Mouse (Mus musculus) midbrain, embryonic 14.5 days (tissue): ENCODE results near the gene Zfp53. TPM values are rescaled to one million over a fixed set of nuclear protein-coding genes. Genes with fewer than 3 reads are reported as not detected.

Source experiments
- ATAC-seq: fragments of 200-750 bp; cut with Nextera tagmentation; 2 replicates; pipeline ENCODE4 v1.8.0; 2017; ENCODE audit warnings: moderate number of reproducible peaks, moderate library complexity; ENCODE audit not compliant: low FRiP score, low TSS enrichment
- DNase-seq: peaks from one replicate; pipeline ENCODE4 v3.0.0-alpha.2; 2015
- H3K27ac ChIP-seq: fragments of 300-500 bp; sonication (generic); replicated peaks from 2 replicates; pipeline ENCODE4 v1.5.1; 2014; ENCODE audit warnings: mild to moderate bottlenecking, low read depth, low read length, moderate library complexity
- H3K27me3 ChIP-seq: fragments of 300-500 bp; sonication (generic); 2 replicates; pipeline ENCODE4 v1.6.1; 2014; ENCODE audit warnings: low read length, control low read depth, mixed read lengths; ENCODE audit not compliant: control insufficient read depth, insufficient read depth
- H3K36me3 ChIP-seq: fragments of 300-500 bp; sonication (generic); 2 replicates; pipeline ENCODE4 v1.6.1; 2014; ENCODE audit warnings: low read length, control low read depth; ENCODE audit not compliant: control insufficient read depth, insufficient read depth
- H3K4me1 ChIP-seq: fragments of 300-500 bp; sonication (generic); 2 replicates; pipeline ENCODE4 v1.6.1; 2014; ENCODE audit warnings: mild to moderate bottlenecking, antibody characterized with exemption, low read length, control low read depth; ENCODE audit not compliant: control insufficient read depth, insufficient read depth
- H3K4me2 ChIP-seq: fragments of 300-500 bp; sonication (generic); 2 replicates; pipeline ENCODE4 v1.6.1; 2014; ENCODE audit warnings: mild to moderate bottlenecking, low read length, moderate library complexity
- H3K4me3 ChIP-seq: fragments of 300-500 bp; sonication (generic); replicated peaks from 2 replicates; pipeline ENCODE4 v1.5.1; 2014; ENCODE audit warnings: low read depth, low read length
- H3K9ac ChIP-seq: fragments of 300-500 bp; sonication (generic); replicated peaks from 2 replicates; pipeline ENCODE4 v1.6.1; 2014; ENCODE audit warnings: mild to moderate bottlenecking, low read length, moderate library complexity
- H3K9me3 ChIP-seq: fragments of 300-500 bp; sonication (generic); 2 replicates; pipeline ENCODE4 v1.6.1; 2016; ENCODE audit warnings: low read length, control low read depth, mixed read lengths; ENCODE audit not compliant: control insufficient read depth
- WGBS: fragments of 180-500 bp; shearing (Covaris S2); extraction: QIAGEN DNeasy Blood & Tissue Kit; methylation state at CpG from one replicate; pipeline ENCODE4 v1.1.7; 2014; 5-methylcytosine and 5-hydroxymethylcytosine counted together
- polyA plus RNA-seq: library from polyadenylated mRNA; unstranded; fragments of >200 nt; fragmentation: Nextera tagmentation; extraction: Ambion mirVana; gene quantifications from 2 replicates; pipeline ENCODE4 v1.2.1, GENCODE M21; 2014

The Zfp53 gene
- polyA plus RNA-seq, 1 experiment from 2014 or later = 11.4 TPM

- ATAC-seq (peak; percentile 62; the same call in 1 of the 2 replicates), DNase-seq (peak; percentile 89)
- Histone ChIP-seq H3K27me3 (no peaks in the 10 kb centered on the region), H3K36me3 (peaks cover 3% of the 10 kb centered on the region), H3K4me2 (peak overlapping the region; percentile 83), H3K4me1 (0 out of 2 replicates have a peak, but pooled peaks cover 2% of the 10 kb centered on the region), H3K4me3 (peak overlapping the region; percentile 55), H3K27ac (peak overlapping the region; percentile 41), H3K9me3 (no peaks in the 10 kb centered on the region), H3K9ac (peak overlapping the region; percentile 59; the same call in 1 of the 2 replicates)
- WGBS = 2% methylated on average over 8 of the region's 8 CpGs
These were observed 26.8 kb downstream of the Zfp53 start for GRCm38 (mm10) chr17:21515403-21516105.

DNA sequence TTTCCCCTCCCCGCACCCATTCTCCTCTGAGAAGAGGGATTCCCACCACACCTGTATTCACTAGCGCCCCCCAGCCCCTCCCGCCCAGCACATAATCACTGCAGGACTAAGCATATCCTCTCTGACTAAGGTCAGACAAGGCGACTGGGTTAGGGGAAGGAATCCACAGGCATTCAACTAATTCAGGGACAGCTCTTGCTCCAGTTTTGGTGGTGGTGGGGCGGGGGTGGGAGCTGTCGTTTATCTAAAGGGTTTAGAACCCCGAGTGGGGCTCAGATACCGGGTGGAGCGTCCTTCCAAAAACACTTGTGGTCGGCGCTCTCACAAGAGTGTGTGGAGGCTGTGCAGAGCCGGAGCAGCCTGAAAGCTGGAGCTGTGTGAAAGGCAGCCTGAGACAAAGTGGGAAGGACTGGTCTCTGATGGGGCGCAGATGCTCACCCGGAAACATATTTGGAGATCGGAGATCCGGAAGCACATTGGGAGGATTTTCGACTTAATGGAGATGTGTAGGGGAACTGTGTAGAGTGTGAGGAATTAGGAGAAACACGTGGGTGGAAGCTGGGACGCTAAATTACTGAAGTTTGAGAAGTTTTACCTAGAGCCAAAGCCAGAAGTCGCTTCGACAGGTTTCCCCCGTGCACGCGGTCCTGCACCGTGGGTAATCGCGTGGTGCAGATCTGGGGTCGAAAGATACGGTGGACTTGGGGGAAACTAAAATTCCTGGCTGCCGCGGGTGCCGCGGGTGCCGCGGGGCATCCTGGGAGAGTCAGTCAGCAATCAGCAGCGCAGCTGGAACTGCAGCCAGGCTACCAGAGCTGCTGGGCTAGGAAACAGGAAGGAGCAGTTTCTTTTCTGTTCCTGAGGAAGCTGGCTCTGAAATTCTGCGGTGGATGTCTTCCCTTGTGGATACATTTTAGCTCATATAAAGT, 27.7 kb downstream of the Zfp53 start:
- Histone ChIP-seq H3K9me3 (no peaks in the 10 kb centered on the region), H3K27ac (peak overlapping the region; percentile 78), H3K4me1 (0 out of 2 replicates have a peak, but pooled peaks cover 2% of the 10 kb centered on the region), H3K4me2 (peak overlapping the region; percentile 83), H3K27me3 (no peaks in the 10 kb centered on the region), H3K4me3 (peak overlapping the region; percentile 55), H3K36me3 (no peaks in the 10 kb centered on the region), H3K9ac (peak overlapping the region; percentile 59)
- under 1% methylated on average over 37 of the region's 37 CpGs for WGBS
- ATAC-seq (peak; percentile 87), DNase-seq (peak; percentile 83)

DNA sequence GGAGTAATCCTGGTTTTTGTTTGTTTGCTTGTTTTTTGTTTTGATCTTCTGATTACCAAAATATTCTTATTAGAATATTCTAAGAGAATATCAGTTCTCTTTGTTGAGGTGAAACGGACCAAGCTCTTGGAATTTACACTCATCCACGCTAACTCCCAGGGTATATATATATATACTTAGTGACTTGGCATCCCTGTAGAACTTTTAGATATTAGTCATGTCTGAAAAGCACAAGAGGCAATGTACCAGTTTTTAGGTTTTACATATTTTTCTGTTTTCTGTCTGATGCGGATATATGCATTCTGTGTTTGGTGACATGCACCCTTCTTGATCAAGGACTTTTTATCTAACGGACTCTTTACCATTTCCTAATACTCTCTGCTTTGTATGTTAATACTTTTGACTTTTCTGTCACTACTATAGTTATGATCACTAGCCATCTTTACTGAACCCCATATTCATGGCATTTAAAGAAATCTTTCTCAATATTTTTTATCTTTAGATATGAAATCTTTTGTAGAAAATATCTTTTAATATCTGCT, 28.4 kb downstream of the Zfp53 start:
- peak overlapping the region; percentile 55 for H3K4me3 ChIP-seq
- H3K4me2 ChIP-seq = peak overlapping the region; percentile 83
- no peak for DNase-seq
- no peaks in the 10 kb centered on the region for H3K9me3 ChIP-seq
- H3K9ac ChIP-seq = peak overlapping the region; percentile 59
- H3K27ac ChIP-seq = peak overlapping the region; percentile 78
- 0 out of 2 replicates have a peak, but pooled peaks cover 2% of the 10 kb centered on the region for H3K4me1 ChIP-seq
- H3K36me3 ChIP-seq = no peaks in the 10 kb centered on the region
- WGBS = 39% methylated on average over 4 of the region's 4 CpGs
- H3K27me3 ChIP-seq = no peaks in the 10 kb centered on the region
- ATAC-seq = no peak

DNA sequence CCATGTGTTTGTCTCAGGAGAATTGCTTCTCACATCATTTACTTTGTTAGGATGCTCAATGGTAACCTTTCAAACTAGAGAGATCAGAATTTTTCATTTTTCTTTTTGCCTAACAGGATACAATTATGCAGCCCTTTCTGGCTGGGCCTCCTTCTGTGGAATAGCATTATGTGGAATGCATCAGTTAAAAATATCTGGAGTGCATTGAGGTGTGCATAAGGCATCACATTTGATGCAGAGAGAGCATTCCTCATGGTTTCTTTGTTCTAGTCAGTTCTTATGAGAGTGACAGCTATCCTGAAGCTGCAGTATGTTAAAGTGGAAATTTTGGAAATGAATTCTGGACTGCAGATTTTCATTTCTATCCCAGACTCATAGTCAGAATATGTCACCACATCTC, 37.5 kb downstream of the Zfp53 start:
- no peak for ATAC-seq
- Histone ChIP-seq H3K9me3 (no peaks in the 10 kb centered on the region), H3K27me3 (no peaks in the 10 kb centered on the region), H3K9ac (no peak overlapping the region), H3K4me2 (no peak overlapping the region), H3K27ac (no peak overlapping the region), H3K4me1 (no peaks in the 10 kb centered on the region), H3K36me3 (no peaks in the 10 kb centered on the region), H3K4me3 (no peak overlapping the region)
- DNase-seq = no peak

DNA sequence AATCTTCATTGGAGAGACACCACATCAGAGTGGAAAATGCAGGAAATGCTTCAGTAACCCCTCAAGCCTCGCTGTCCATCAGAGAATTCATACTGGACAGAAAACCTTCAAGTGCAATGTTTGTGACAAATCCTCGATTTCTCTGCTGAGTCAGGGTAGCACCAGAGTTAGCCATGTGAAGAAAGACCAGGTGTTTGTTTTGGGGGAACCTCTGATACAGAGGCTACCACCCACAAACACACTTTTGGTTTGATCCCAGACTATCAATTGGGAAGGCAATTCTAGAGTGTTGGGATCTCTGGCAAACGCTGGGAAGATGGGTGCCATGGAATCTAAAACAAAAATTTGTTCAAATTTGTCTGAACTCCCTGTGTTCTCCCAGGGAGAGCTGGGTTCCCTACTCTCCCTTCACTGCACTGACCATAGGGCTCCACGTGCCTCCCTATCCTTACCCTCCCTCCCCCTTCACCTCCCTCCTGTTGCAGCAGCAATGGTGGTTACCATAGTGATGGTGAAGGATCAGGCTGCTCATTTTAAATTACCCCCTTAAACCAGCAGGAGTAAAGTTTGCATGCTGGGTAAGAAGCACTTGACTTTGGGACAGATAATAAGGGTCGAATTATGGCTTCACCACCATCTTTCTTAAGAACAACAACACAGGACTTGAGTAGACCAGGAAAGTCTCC, 42.0 kb downstream of the Zfp53 start:
- DNase-seq = no peak
- WGBS = 70% methylated on average over 5 of the region's 5 CpGs
- Histone ChIP-seq H3K4me1 (peaks cover 8% of the 10 kb centered on the region; the same call in 1 of the 2 replicates), H3K9ac (no peak overlapping the region), H3K4me3 (no peak overlapping the region), H3K9me3 (no peaks in the 10 kb centered on the region), H3K27me3 (no peaks in the 10 kb centered on the region), H3K36me3 (no peaks in the 10 kb centered on the region), H3K4me2 (no peak overlapping the region), H3K27ac (no peak overlapping the region)
- ATAC-seq = no peak

GRCm38 (mm10) chr17:21531621-21532020, 42.8 kb downstream of the Zfp53 start:
- DNase-seq (no peak), ATAC-seq (no peak; the same call in 1 of the 2 replicates)
- H3K4me3 ChIP-seq = peak overlapping the region; percentile 78
- H3K9me3 ChIP-seq = no peaks in the 10 kb centered on the region
- H3K36me3 ChIP-seq = no peaks in the 10 kb centered on the region
- WGBS = 82% methylated on average over 5 of the region's 5 CpGs
- H3K4me2 ChIP-seq = peak overlapping the region; percentile 72
- H3K9ac ChIP-seq = peak overlapping the region; percentile 95
- peak overlapping the region; percentile 92 for H3K27ac ChIP-seq
- H3K27me3 ChIP-seq = no peaks in the 10 kb centered on the region
- H3K4me1 ChIP-seq = peaks cover 8% of the 10 kb centered on the region; the same call in 1 of the 2 replicates

- Histone ChIP-seq H3K9ac (peak overlapping the region; percentile 95), H3K4me2 (peak overlapping the region; percentile 72), H3K4me3 (peak overlapping the region; percentile 78), H3K27me3 (no peaks in the 10 kb centered on the region), H3K4me1 (peaks cover 8% of the 10 kb centered on the region; the same call in 1 of the 2 replicates), H3K9me3 (no peaks in the 10 kb centered on the region), H3K27ac (peak overlapping the region; percentile 92), H3K36me3 (no peaks in the 10 kb centered on the region)
- ATAC-seq (peak; percentile 85), DNase-seq (peak; percentile 89)
- WGBS = under 1% methylated on average over 54 of the region's 54 CpGs
These were observed 43.5 kb downstream of the Zfp53 start for GRCm38 (mm10) chr17:21532101-21532951.
